Mouse (Mus musculus) C2C12 (cell line): ENCODE measurements around the gene Stim1.

Experiments
- CEBPB ChIP-seq: IDR thresholded peaks from one replicate; pipeline ENCODE4 v1.6.1; 2011; ENCODE audit warnings: low read depth, mild to moderate bottlenecking, control low read depth, moderate library complexity
- CTCF ChIP-seq: IDR thresholded peaks from one replicate; pipeline ENCODE4 v1.5.1; 2011; ENCODE audit not compliant: control insufficient read depth, insufficient read depth, insufficient read length
- MAX ChIP-seq: IDR thresholded peaks from one replicate; pipeline ENCODE4 v1.6.1; 2011; ENCODE audit warnings: mild to moderate bottlenecking, control low read depth

DNA sequence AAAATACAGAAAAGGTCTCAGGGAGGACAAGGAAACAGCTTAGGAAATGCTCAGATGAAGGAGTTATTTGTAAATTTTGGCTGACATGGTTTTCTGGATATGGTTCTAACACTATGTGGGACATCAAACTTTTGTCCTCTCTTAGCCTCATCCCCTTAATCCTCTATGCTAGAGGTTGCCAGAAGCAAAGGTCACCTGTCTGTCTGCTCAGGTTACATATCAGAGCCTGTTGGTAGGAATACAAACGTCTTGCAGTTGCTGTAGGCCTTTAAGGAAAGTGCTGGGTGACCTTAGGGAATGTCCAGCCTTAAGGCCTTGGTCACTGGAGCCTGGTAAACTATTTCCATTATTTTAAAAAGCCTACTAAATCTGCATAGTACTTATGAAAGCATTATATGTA is 85.8 kb downstream of the Stim1 start:
- TF ChIP-seq CEBPB (no peak), CTCF (no peak), MAX (no peak)
